Mouse (Mus musculus) midbrain, embryonic 14.5 days (tissue): Measurements from ENCODE around the gene Calm3. TPM values are rescaled to one million over a fixed set of nuclear protein-coding genes. Genes with fewer than 3 reads are reported as not detected.
A peak's percentile ranks its signal among the peaks of the same experiment; 100 is the strongest.

Experiments used
- ATAC-seq: fragments of 200-750 bp; cut with Nextera tagmentation; 2 replicates; pipeline ENCODE4 v1.8.0; 2017; ENCODE audit warnings: moderate number of reproducible peaks, moderate library complexity; ENCODE audit not compliant: low FRiP score, low TSS enrichment
- DNase-seq: peaks from one replicate; pipeline ENCODE4 v3.0.0-alpha.2; 2015
- H3K27ac ChIP-seq: fragments of 300-500 bp; sonication (generic); replicated peaks from 2 replicates; pipeline ENCODE4 v1.5.1; 2014; ENCODE audit warnings: mild to moderate bottlenecking, low read depth, low read length, moderate library complexity
- H3K27me3 ChIP-seq: fragments of 300-500 bp; sonication (generic); 2 replicates; pipeline ENCODE4 v1.6.1; 2014; ENCODE audit warnings: low read length, control low read depth, mixed read lengths; ENCODE audit not compliant: control insufficient read depth, insufficient read depth
- H3K36me3 ChIP-seq: fragments of 300-500 bp; sonication (generic); 2 replicates; pipeline ENCODE4 v1.6.1; 2014; ENCODE audit warnings: low read length, control low read depth; ENCODE audit not compliant: control insufficient read depth, insufficient read depth
- H3K4me1 ChIP-seq: fragments of 300-500 bp; sonication (generic); 2 replicates; pipeline ENCODE4 v1.6.1; 2014; ENCODE audit warnings: mild to moderate bottlenecking, antibody characterized with exemption, low read length, control low read depth; ENCODE audit not compliant: control insufficient read depth, insufficient read depth
- H3K4me2 ChIP-seq: fragments of 300-500 bp; sonication (generic); 2 replicates; pipeline ENCODE4 v1.6.1; 2014; ENCODE audit warnings: mild to moderate bottlenecking, low read length, moderate library complexity
- H3K4me3 ChIP-seq: fragments of 300-500 bp; sonication (generic); replicated peaks from 2 replicates; pipeline ENCODE4 v1.5.1; 2014; ENCODE audit warnings: low read depth, low read length
- H3K9ac ChIP-seq: fragments of 300-500 bp; sonication (generic); replicated peaks from 2 replicates; pipeline ENCODE4 v1.6.1; 2014; ENCODE audit warnings: mild to moderate bottlenecking, low read length, moderate library complexity
- H3K9me3 ChIP-seq: fragments of 300-500 bp; sonication (generic); 2 replicates; pipeline ENCODE4 v1.6.1; 2016; ENCODE audit warnings: low read length, control low read depth, mixed read lengths; ENCODE audit not compliant: control insufficient read depth
- WGBS: fragments of 180-500 bp; shearing (Covaris S2); extraction: QIAGEN DNeasy Blood & Tissue Kit; methylation state at CpG from one replicate; pipeline ENCODE4 v1.1.7; 2014; 5-methylcytosine and 5-hydroxymethylcytosine counted together
- polyA plus RNA-seq: library from polyadenylated mRNA; unstranded; fragments of >200 nt; fragmentation: Nextera tagmentation; extraction: Ambion mirVana; gene quantifications from 2 replicates; pipeline ENCODE4 v1.2.1, GENCODE M21; 2014

The Calm3 gene
- polyA plus RNA-seq, 1 experiment from 2014 or later, result 494 TPM

GRCm38 (mm10) chr7:16919395-16920149 lies 4.3 kb downstream of the Calm3 start:
- Histone ChIP-seq H3K27ac (peak overlapping the region; percentile 20; the same call in 1 of the 2 replicates), H3K36me3 (peaks cover 61% of the 10 kb centered on the region)
- 86% methylated on average over 13 of the region's 13 CpGs for WGBS

DNA sequence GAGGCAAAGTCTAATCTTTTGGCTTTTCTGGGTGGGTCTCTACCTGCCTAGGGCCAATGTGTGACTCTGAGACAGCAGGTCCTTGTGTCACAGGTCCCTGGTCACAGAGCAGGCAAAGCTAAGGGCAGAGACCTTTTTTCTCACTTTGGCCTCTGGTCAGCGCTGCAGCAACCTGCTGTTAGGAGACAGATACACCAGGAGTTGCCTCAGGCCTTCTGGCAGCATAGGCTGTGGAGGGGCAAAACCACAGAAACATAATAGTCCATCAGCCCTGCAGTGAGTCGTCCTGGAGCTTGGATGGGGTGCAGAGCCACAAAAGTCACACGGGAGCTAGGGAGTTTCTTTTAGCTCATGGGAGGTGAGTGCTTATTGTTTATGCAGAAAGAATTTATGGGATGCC lies 5.2 kb downstream of the Calm3 start:
- whole genome bisulfite sequencing, result 85% methylated on average over 3 of the region's 3 CpGs
- H3K27me3 ChIP-seq, result no peaks in the 10 kb centered on the region
- H3K36me3 ChIP-seq, result peaks cover 69% of the 10 kb centered on the region
- H3K9me3 ChIP-seq, result no peaks in the 10 kb centered on the region
- no peak overlapping the region for H3K4me3 ChIP-seq
- no peak overlapping the region for H3K9ac ChIP-seq
- no peak overlapping the region for H3K4me2 ChIP-seq
- ATAC-seq (no peak), DNase-seq (no peak)
- peaks cover 32% of the 10 kb centered on the region for H3K4me1 ChIP-seq
- no peak overlapping the region for H3K27ac ChIP-seq

More at GRCm38 (mm10) chr7:16919395-16920149, 4.3 kb downstream of the Calm3 start:
- no peak for DNase-seq
- Histone ChIP-seq H3K9ac (peak overlapping the region; percentile 40), H3K9me3 (no peaks in the 10 kb centered on the region), H3K27me3 (no peaks in the 10 kb centered on the region), H3K4me2 (peak overlapping the region; percentile 98), H3K4me1 (peaks cover 32% of the 10 kb centered on the region), H3K4me3 (no peak overlapping the region; the same call in 1 of the 2 replicates)
- ATAC-seq, result no peak

DNA sequence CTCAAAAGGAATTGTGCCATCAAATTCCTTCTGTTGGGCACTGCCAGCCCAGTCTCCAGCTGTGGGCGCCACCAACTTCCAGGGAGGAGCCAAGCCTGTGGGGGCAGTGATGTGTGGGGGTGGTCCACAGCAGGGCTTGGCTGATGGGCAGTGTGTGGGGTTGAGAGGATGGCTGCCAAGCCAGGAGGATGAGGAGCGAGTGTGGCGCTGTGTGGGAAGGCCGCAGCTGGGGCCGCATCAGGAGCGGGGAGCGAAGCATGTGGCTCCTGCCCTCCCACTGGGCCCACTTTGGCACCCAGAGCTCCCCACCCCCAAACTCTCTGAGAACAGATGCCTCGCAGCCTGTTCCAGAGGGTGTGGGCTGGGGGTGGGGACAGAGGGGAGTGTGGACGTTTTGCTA lies 5.9 kb downstream of the Calm3 start:
- ATAC-seq, result no peak
- H3K9me3 ChIP-seq, result no peaks in the 10 kb centered on the region
- peaks cover 74% of the 10 kb centered on the region for H3K36me3 ChIP-seq
- peaks cover 32% of the 10 kb centered on the region for H3K4me1 ChIP-seq
- H3K27me3 ChIP-seq, result no peaks in the 10 kb centered on the region
- no peak overlapping the region for H3K9ac ChIP-seq
- no peak overlapping the region for H3K27ac ChIP-seq
- no peak overlapping the region for H3K4me2 ChIP-seq
- H3K4me3 ChIP-seq, result no peak overlapping the region
- 76% methylated on average over 9 of the region's 9 CpGs for WGBS
- DNase-seq, result no peak

DNA sequence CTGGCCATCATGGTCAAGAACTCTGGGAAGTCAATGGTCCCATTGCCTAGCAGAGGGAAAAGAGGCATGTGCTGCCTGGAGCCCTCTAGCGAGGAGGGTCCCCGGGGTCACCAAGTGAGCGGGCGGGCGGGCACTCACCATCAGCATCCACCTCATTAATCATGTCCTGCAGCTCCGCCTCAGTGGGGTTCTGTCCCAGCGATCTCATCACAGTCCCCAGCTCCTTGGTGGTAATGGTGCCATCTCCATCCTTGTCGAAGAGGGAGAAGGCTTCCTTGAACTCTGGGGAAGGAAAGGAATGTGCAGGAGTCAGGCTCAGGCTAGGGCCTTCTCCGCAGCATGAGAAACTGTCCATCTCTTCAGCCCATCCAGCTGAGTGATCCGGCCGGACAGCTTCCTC lies 6.5 kb downstream of the Calm3 start:
- Histone ChIP-seq H3K27ac (no peak overlapping the region), H3K9me3 (no peaks in the 10 kb centered on the region), H3K27me3 (no peaks in the 10 kb centered on the region), H3K4me3 (no peak overlapping the region), H3K9ac (no peak overlapping the region), H3K36me3 (peaks cover 75% of the 10 kb centered on the region), H3K4me1 (peaks cover 32% of the 10 kb centered on the region), H3K4me2 (no peak overlapping the region)
- WGBS, result 83% methylated on average over 11 of the region's 11 CpGs
- no peak for ATAC-seq
- DNase-seq, result no peak

GRCm38 (mm10) chr7:16916342-16917265 lies 7.3 kb downstream of the Calm3 start:
- DNase-seq, result no peak
- Histone ChIP-seq H3K9me3 (no peaks in the 10 kb centered on the region), H3K36me3 (peaks cover 74% of the 10 kb centered on the region)

GRCm38 (mm10) chr7:16915461-16916340 lies 8.2 kb downstream of the Calm3 start:
- Histone ChIP-seq H3K27me3 (no peaks in the 10 kb centered on the region), H3K4me1 (peaks cover 16% of the 10 kb centered on the region), H3K27ac (no peak overlapping the region), H3K9me3 (no peaks in the 10 kb centered on the region), H3K36me3 (peaks cover 70% of the 10 kb centered on the region), H3K4me3 (no peak overlapping the region), H3K4me2 (no peak overlapping the region), H3K9ac (no peak overlapping the region)
- WGBS, result 94% methylated on average over 32 of the region's 32 CpGs
- no peak for DNase-seq
- ATAC-seq, result no peak

More at GRCm38 (mm10) chr7:16916342-16917265, 7.3 kb downstream of the Calm3 start:
- H3K27ac ChIP-seq, result no peak overlapping the region
- 85% methylated on average over 30 of the region's 30 CpGs for WGBS
- H3K4me1 ChIP-seq, result peaks cover 25% of the 10 kb centered on the region
- H3K4me3 ChIP-seq, result no peak overlapping the region
- no peak for ATAC-seq
- no peaks in the 10 kb centered on the region for H3K27me3 ChIP-seq
- H3K4me2 ChIP-seq, result no peak overlapping the region
- H3K9ac ChIP-seq, result no peak overlapping the region

GRCm38 (mm10) chr7:16914453-16915343 lies 9.2 kb downstream of the Calm3 start:
- no peak overlapping the region for H3K4me3 ChIP-seq
- H3K27me3 ChIP-seq, result no peaks in the 10 kb centered on the region
- H3K9ac ChIP-seq, result no peak overlapping the region
- H3K36me3 ChIP-seq, result peaks cover 65% of the 10 kb centered on the region
- no peak overlapping the region for H3K27ac ChIP-seq
- WGBS, result 84% methylated on average over 18 of the region's 18 CpGs
- ATAC-seq (no peak), DNase-seq (no peak)
- H3K9me3 ChIP-seq, result no peaks in the 10 kb centered on the region
- H3K4me1 ChIP-seq, result peaks cover 6% of the 10 kb centered on the region
- no peak overlapping the region for H3K4me2 ChIP-seq
